Mouse (Mus musculus): ENCODE measurements around the gene Vgll2. TPM values are rescaled to one million over a fixed set of nuclear protein-coding genes. Genes with fewer than 3 reads are reported as not detected.

The Vgll2 gene
- polyA plus RNA-seq, 1 experiment = 0.11 TPM

Other genes with a start within 250 kb of the Vgll2 start
- gene Ros1, start 172.7 kb downstream of the Vgll2 start, polyA plus RNA-seq (2012; rRNA removed) = not detected in 2 replicates
- 5.3 and 5.4 TPM in 2 replicates for gene Dcbld1, start 211.1 kb downstream of the Vgll2 start, polyA plus RNA-seq (2012; rRNA removed)